Mouse (Mus musculus): ENCODE data around the gene Cpsf7. TPM values are rescaled to one million over a fixed set of nuclear protein-coding genes. Genes with fewer than 3 reads are reported as not detected.

Gene Cpsf7
- polyA plus RNA-seq, 1 experiment from 2014 or later: 68.0 TPM

GRCm38 (mm10) chr19:10502571-10502970, 22.5 kb upstream of the Cpsf7 start:
- Histone ChIP-seq H3K4me3 (ENCODE audit: low read depth, low read length) (no peak overlapping the region), H3K4me2 (ENCODE audit: low read depth) (no peak overlapping the region), H3K4me1 (ENCODE audit: control insufficient read depth, insufficient read depth, low read length) (no peaks in the 10 kb centered on the region), H3K27me3 (ENCODE audit: control insufficient read depth, insufficient read depth, low read length) (no peaks in the 10 kb centered on the region), H3K36me3 (ENCODE audit: control insufficient read depth, insufficient read depth, low read length) (peaks cover 5% of the 10 kb centered on the region; the same call in 1 of the 2 replicates), H3K9me3 (ENCODE audit: control insufficient read depth, low read length) (no peaks in the 10 kb centered on the region), H3K9ac (ENCODE audit: low read length) (no peak overlapping the region), H3K27ac (ENCODE audit: low read depth, low read length) (no peak overlapping the region)
- DNase-seq (ENCODE audit: low spot score): peak; percentile 61
- WGBS: 11% methylated on average over 4 of the region's 4 CpGs
- ATAC-seq (ENCODE audit: insufficient read depth, low FRiP score, low TSS enrichment): peak; percentile 68

GRCm38 (mm10) chr19:10510759-10511330, 14.2 kb upstream of the Cpsf7 start:
- ATAC-seq (ENCODE audit: insufficient read depth, low FRiP score, low TSS enrichment): no peak
- 87% methylated on average over 6 of the region's 6 CpGs for WGBS
- no peak for DNase-seq (ENCODE audit: low spot score)
- H3K36me3 ChIP-seq (ENCODE audit: control insufficient read depth, insufficient read depth, low read length): peaks cover 2% of the 10 kb centered on the region
- H3K27ac ChIP-seq (ENCODE audit: low read depth, low read length): no peak overlapping the region
- H3K27me3 ChIP-seq (ENCODE audit: control insufficient read depth, insufficient read depth, low read length): no peaks in the 10 kb centered on the region
- no peak overlapping the region for H3K4me2 ChIP-seq (ENCODE audit: low read depth)
- H3K9me3 ChIP-seq (ENCODE audit: control insufficient read depth, low read length): no peaks in the 10 kb centered on the region
- no peaks in the 10 kb centered on the region for H3K4me1 ChIP-seq (ENCODE audit: control insufficient read depth, insufficient read depth, low read length)
- H3K4me3 ChIP-seq (ENCODE audit: low read depth, low read length): no peak overlapping the region
- no peak overlapping the region for H3K9ac ChIP-seq (ENCODE audit: low read length)

DNA sequence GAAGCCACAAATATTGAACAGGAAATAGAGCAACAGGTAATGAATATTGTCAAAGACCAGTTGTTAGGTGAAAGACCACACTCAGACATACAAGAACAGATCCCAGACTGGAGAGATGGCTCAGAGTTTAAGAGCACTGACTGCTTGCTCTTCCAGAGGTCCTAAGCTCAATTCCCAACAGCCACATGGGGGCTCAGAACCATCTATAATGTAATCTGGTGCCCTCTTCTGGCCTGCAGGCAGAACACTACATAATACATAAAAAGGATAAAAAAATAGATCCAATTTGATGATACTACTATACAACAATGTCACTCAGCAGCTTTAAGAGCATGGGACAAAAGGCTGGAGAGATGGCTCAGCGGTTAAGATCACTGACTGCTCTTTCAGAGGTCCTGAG, 4.7 kb upstream of the Cpsf7 start:
- no peak overlapping the region for H3K4me3 ChIP-seq (ENCODE audit: low read depth, low read length)
- H3K36me3 ChIP-seq (ENCODE audit: control insufficient read depth, insufficient read depth, low read length): no peaks in the 10 kb centered on the region; the same call in 1 of the 2 replicates
- no peaks in the 10 kb centered on the region for H3K27me3 ChIP-seq (ENCODE audit: control insufficient read depth, insufficient read depth, low read length)
- H3K4me1 ChIP-seq (ENCODE audit: control insufficient read depth, insufficient read depth, low read length): peaks cover 4% of the 10 kb centered on the region
- WGBS: 50% methylated on average over 1 of the region's 1 CpGs
- H3K4me2 ChIP-seq (ENCODE audit: low read depth): no peak overlapping the region
- H3K9me3 ChIP-seq (ENCODE audit: control insufficient read depth, low read length): no peaks in the 10 kb centered on the region
- ATAC-seq (ENCODE audit: insufficient read depth, low FRiP score, low TSS enrichment) (no peak), DNase-seq (ENCODE audit: low spot score) (no peak)
- no peak overlapping the region for H3K9ac ChIP-seq (ENCODE audit: low read length)
- no peak overlapping the region for H3K27ac ChIP-seq (ENCODE audit: low read depth, low read length)

GRCm38 (mm10) chr19:10521926-10522325, 3.1 kb upstream of the Cpsf7 start:
- H3K4me3 ChIP-seq (ENCODE audit: low read depth, low read length): no peak overlapping the region
- H3K9me3 ChIP-seq (ENCODE audit: control insufficient read depth, low read length): no peaks in the 10 kb centered on the region
- WGBS: 73% methylated on average over 1 of the region's 1 CpGs
- H3K4me1 ChIP-seq (ENCODE audit: control insufficient read depth, insufficient read depth, low read length): peaks cover 13% of the 10 kb centered on the region
- H3K27me3 ChIP-seq (ENCODE audit: control insufficient read depth, insufficient read depth, low read length): no peaks in the 10 kb centered on the region
- no peak overlapping the region for H3K9ac ChIP-seq (ENCODE audit: low read length)
- no peaks in the 10 kb centered on the region; the same call in 1 of the 2 replicates for H3K36me3 ChIP-seq (ENCODE audit: control insufficient read depth, insufficient read depth, low read length)
- no peak overlapping the region for H3K27ac ChIP-seq (ENCODE audit: low read depth, low read length)
- DNase-seq (ENCODE audit: low spot score): no peak
- ATAC-seq (ENCODE audit: insufficient read depth, low FRiP score, low TSS enrichment): no peak
- H3K4me2 ChIP-seq (ENCODE audit: low read depth): no peak overlapping the region

- Histone ChIP-seq H3K4me2 (ENCODE audit: low read depth) (peak overlapping the region; percentile 6; the same call in 1 of the 2 replicates), H3K36me3 (ENCODE audit: control insufficient read depth, insufficient read depth, low read length) (peaks cover 2% of the 10 kb centered on the region), H3K4me3 (ENCODE audit: low read depth, low read length) (no peak overlapping the region; the same call in 1 of the 2 replicates), H3K9me3 (ENCODE audit: control insufficient read depth, low read length) (no peaks in the 10 kb centered on the region), H3K4me1 (ENCODE audit: control insufficient read depth, insufficient read depth, low read length) (peaks cover 14% of the 10 kb centered on the region), H3K27ac (ENCODE audit: low read depth, low read length) (no peak overlapping the region), H3K27me3 (ENCODE audit: control insufficient read depth, insufficient read depth, low read length) (no peaks in the 10 kb centered on the region), H3K9ac (ENCODE audit: low read length) (no peak overlapping the region)
- DNase-seq (ENCODE audit: low spot score): no peak
- 88% methylated on average over 5 of the region's 5 CpGs for WGBS
- no peak for ATAC-seq (ENCODE audit: insufficient read depth, low FRiP score, low TSS enrichment)
These were observed 1.5 kb upstream of the Cpsf7 start for GRCm38 (mm10) chr19:10523483-10524080.

GRCm38 (mm10) chr19:10524784-10525105, 321 bp upstream of the Cpsf7 start:
- peaks cover 2% of the 10 kb centered on the region for H3K36me3 ChIP-seq (ENCODE audit: control insufficient read depth, insufficient read depth, low read length)
- peak overlapping the region; percentile 97 for H3K4me3 ChIP-seq (ENCODE audit: low read depth, low read length)
- peak overlapping the region; percentile 97 for H3K27ac ChIP-seq (ENCODE audit: low read depth, low read length)
- under 1% methylated on average over 19 of the region's 19 CpGs for WGBS
- H3K9ac ChIP-seq (ENCODE audit: low read length): peak overlapping the region; percentile 98
- DNase-seq (ENCODE audit: low spot score) (no peak), ATAC-seq (ENCODE audit: insufficient read depth, low FRiP score, low TSS enrichment) (no peak; the same call in 1 of the 2 replicates)
- no peaks in the 10 kb centered on the region for H3K9me3 ChIP-seq (ENCODE audit: control insufficient read depth, low read length)
- H3K4me2 ChIP-seq (ENCODE audit: low read depth): peak overlapping the region; percentile 78
- no peaks in the 10 kb centered on the region for H3K27me3 ChIP-seq (ENCODE audit: control insufficient read depth, insufficient read depth, low read length)
- peaks cover 14% of the 10 kb centered on the region for H3K4me1 ChIP-seq (ENCODE audit: control insufficient read depth, insufficient read depth, low read length)

GRCm38 (mm10) chr19:10525910-10526309, 844 bp downstream of the Cpsf7 start, which contains the start of gene Sdhaf2:
Gene Sdhaf2, minus strand, starts transcription at chr19:10526142.
- Histone ChIP-seq H3K4me2 (ENCODE audit: low read depth) (peak within 1 kb of the TSS; percentile 78), H3K4me1 (ENCODE audit: control insufficient read depth, insufficient read depth, low read length) (peaks cover 14% of the 10 kb centered on the region), H3K9ac (ENCODE audit: low read length) (peak within 1 kb of the TSS; percentile 98), H3K36me3 (ENCODE audit: control insufficient read depth, insufficient read depth, low read length) (peaks cover 2% of the 10 kb centered on the region), H3K4me3 (ENCODE audit: low read depth, low read length) (peak within 1 kb of the TSS; percentile 97), H3K9me3 (ENCODE audit: control insufficient read depth, low read length) (no peaks in the 10 kb centered on the region), H3K27me3 (ENCODE audit: control insufficient read depth, insufficient read depth, low read length) (no peaks in the 10 kb centered on the region), H3K27ac (ENCODE audit: low read depth, low read length) (peak within 1 kb of the TSS; percentile 97)
- ATAC-seq (ENCODE audit: insufficient read depth, low FRiP score, low TSS enrichment) (0 out of 2 replicates have a peak, but pooled peaks have one; percentile 20), DNase-seq (ENCODE audit: low spot score) (peak; percentile 53)
- WGBS: 1% methylated on average over 11 of the region's 11 CpGs

DNA sequence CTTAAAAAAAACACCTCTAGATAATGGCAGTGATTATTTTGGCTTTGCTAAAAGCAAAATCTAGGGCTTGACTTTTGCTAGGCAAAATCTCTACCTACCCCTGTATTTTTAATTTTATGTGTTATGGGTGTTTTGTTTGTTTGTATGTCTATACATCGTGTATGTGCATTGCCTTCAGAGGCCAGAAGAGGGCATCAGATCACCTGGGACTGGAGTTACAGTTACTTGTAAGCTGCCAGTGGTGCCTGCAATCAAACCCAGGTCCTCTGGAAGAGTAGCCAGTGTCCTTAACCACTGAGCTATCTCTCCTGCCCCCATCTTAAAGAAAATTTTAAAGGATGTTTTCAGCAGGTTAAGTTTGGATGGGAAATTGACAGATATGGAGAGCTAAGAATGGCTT, 5.0 kb downstream of the Cpsf7 start:
- Histone ChIP-seq H3K4me2 (ENCODE audit: low read depth) (no peak overlapping the region), H3K9me3 (ENCODE audit: control insufficient read depth, low read length) (no peaks in the 10 kb centered on the region), H3K27me3 (ENCODE audit: control insufficient read depth, insufficient read depth, low read length) (no peaks in the 10 kb centered on the region), H3K4me3 (ENCODE audit: low read depth, low read length) (no peak overlapping the region), H3K36me3 (ENCODE audit: control insufficient read depth, insufficient read depth, low read length) (peaks cover 10% of the 10 kb centered on the region), H3K9ac (ENCODE audit: low read length) (no peak overlapping the region), H3K4me1 (ENCODE audit: control insufficient read depth, insufficient read depth, low read length) (peaks cover 10% of the 10 kb centered on the region), H3K27ac (ENCODE audit: low read depth, low read length) (no peak overlapping the region)
- DNase-seq (ENCODE audit: low spot score): no peak
- 100% methylated on average over 1 of the region's 1 CpGs for WGBS
- no peak for ATAC-seq (ENCODE audit: insufficient read depth, low FRiP score, low TSS enrichment)

DNA sequence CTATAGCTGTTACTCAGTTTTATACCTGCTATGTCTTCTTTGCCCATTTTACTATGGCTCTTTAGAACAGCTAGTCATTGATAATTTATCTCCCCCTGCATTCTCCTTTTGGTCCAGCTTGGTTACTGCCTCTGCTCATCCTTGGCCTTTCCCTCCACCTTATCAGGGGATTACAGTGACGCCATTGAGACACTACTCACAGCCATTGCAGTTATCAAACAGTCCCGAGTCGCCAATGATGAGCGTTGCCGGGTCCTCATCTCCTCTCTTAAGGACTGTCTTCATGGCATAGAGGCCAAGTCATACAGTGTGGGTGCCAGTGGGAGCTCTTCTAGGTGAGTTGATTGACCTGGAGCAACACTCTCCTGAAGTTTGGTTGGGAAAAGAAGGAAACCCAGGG, 14.4 kb downstream of the Cpsf7 start:
- DNase-seq (ENCODE audit: low spot score) (no peak), ATAC-seq (ENCODE audit: insufficient read depth, low FRiP score, low TSS enrichment) (no peak)
- no peak overlapping the region for H3K27ac ChIP-seq (ENCODE audit: low read depth, low read length)
- no peaks in the 10 kb centered on the region for H3K9me3 ChIP-seq (ENCODE audit: control insufficient read depth, low read length)
- no peak overlapping the region for H3K4me3 ChIP-seq (ENCODE audit: low read depth, low read length)
- 94% methylated on average over 5 of the region's 5 CpGs for WGBS
- H3K9ac ChIP-seq (ENCODE audit: low read length): no peak overlapping the region
- no peaks in the 10 kb centered on the region for H3K4me1 ChIP-seq (ENCODE audit: control insufficient read depth, insufficient read depth, low read length)
- H3K4me2 ChIP-seq (ENCODE audit: low read depth): no peak overlapping the region
- no peaks in the 10 kb centered on the region for H3K27me3 ChIP-seq (ENCODE audit: control insufficient read depth, insufficient read depth, low read length)
- H3K36me3 ChIP-seq (ENCODE audit: control insufficient read depth, insufficient read depth, low read length): peaks cover 20% of the 10 kb centered on the region
